Mouse (Mus musculus) myocyte (in vitro differentiated cells): ENCODE measurements around the gene 1810009A15Rik.

Experiments used
- CEBPB ChIP-seq: IDR thresholded peaks from 2 replicates; pipeline ENCODE4 v1.6.1; 2011; ENCODE audit warnings: mild to moderate bottlenecking, moderate library complexity; ENCODE audit not compliant: poor library complexity, insufficient read depth, severe bottlenecking
- E2F4 ChIP-seq: IDR thresholded peaks from one replicate; pipeline ENCODE4 v1.6.1; 2011; ENCODE audit warnings: mild to moderate bottlenecking, control low read depth, moderate library complexity; ENCODE audit not compliant: insufficient read depth
- MAX ChIP-seq: IDR thresholded peaks from one replicate; pipeline ENCODE4 v1.6.1; 2011; ENCODE audit warnings: low read depth, mild to moderate bottlenecking, control low read depth
- POLR2A ChIP-seq: IDR thresholded peaks from one replicate; pipeline ENCODE4 v1.6.1; 2011; ENCODE audit warnings: low read depth, mild to moderate bottlenecking, control low read depth, moderate library complexity; ENCODE audit not compliant: insufficient read length
- POLR2AphosphoS2 ChIP-seq: IDR thresholded peaks from one replicate; pipeline ENCODE4 v1.6.1; 2011; ENCODE audit warnings: low read depth, control low read depth; ENCODE audit not compliant: insufficient read length
- SRF ChIP-seq: IDR thresholded peaks from one replicate; pipeline ENCODE4 v1.6.1; 2011; ENCODE audit warnings: low read depth; ENCODE audit not compliant: control insufficient read depth, insufficient read length
- TCF12 ChIP-seq: IDR thresholded peaks from one replicate; pipeline ENCODE4 v1.6.1; 2011; ENCODE audit warnings: mild to moderate bottlenecking, control low read depth; ENCODE audit not compliant: poor library complexity, insufficient read depth, severe bottlenecking
- TCF3 ChIP-seq: IDR thresholded peaks from one replicate; pipeline ENCODE4 v1.6.1; 2011; ENCODE audit warnings: low read depth, control low read depth; ENCODE audit not compliant: insufficient read length
- USF1 ChIP-seq: IDR thresholded peaks from one replicate; pipeline ENCODE4 v1.6.1; 2011; ENCODE audit warnings: low read depth, mild to moderate bottlenecking, control low read depth, moderate library complexity

GRCm38 (mm10) chr19:8930117-8930516, 41.5 kb downstream of the 1810009A15Rik start:
- TF ChIP-seq POLR2A (no peak), USF1 (no peak), CEBPB (no peak), E2F4 (no peak), TCF3 (no peak), POLR2AphosphoS2 (no peak), MAX (no peak), TCF12 (no peak), SRF (no peak)
